Mouse (Mus musculus): ENCODE measurements around the gene Chm.
"Not testable (repeated sequence)": the region's sequence is repeated elsewhere in the genome, so short reads cannot be mapped to it uniquely, and the experiment has no call there.

Chm gene

DNA sequence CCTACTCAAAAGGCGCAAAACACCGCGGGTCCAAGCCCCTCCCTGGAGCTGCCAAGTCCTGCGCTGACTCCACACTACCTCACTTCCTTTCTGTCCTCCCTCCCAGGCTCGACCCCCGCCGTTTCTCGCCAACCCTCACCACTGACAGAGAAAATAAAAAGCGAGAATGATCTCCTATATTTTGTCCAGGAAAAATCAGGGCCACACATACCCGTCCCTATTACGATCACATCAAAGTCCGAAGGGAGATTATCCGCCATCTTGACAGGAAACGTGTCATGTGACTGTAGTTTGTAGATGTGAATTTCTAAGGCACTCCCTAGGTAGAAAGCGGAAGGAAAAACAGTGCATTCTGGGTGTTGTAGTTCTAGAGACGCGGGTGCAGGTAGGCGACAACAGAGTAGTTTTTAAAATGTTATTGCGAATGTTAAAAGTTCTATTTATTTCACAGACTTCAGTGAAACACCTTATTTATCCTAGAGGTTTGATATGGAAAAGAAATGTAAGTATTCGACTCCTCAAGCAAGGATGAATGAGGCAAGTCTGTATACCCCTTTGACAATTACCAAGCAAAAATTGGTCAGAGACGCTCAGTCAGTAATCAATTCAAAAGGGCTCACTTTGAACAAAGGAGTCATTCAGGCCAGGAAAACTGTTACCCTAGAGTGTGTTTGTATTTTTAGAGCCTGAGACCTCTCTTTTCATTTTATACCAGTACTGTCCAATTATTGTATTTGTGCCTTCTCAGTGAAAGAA, at the start of gene Chm:
Chm (minus strand) TSS at position 288 of the 756 bp plus-strand sequence.
- in situ Hi-C loops (cut with MboI; ENCODE audit: unreplicated experiment in 2 of 2), result no loop called here

DNA sequence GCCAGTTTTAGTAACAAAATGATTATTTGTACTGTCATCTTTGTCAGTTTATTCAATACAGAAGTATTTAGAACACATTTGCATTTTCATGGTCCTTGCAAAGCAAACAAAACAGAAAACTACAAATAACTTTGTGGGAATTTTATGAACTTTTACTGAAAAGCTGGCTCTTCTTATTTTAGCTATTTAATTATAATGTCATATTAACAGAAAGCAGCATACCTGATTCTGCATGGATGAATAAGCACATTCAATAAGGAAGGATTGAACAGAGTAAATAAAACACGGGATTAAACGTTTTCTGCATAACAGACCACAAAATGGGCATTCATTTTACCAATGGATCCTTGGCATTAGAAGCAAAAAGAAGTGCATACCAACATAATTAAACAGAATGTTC, 8.6 kb upstream of the Chm start:
- in situ Hi-C loops (cut with MboI; ENCODE audit: unreplicated experiment in 2 of 2), result no loop called here

DNA sequence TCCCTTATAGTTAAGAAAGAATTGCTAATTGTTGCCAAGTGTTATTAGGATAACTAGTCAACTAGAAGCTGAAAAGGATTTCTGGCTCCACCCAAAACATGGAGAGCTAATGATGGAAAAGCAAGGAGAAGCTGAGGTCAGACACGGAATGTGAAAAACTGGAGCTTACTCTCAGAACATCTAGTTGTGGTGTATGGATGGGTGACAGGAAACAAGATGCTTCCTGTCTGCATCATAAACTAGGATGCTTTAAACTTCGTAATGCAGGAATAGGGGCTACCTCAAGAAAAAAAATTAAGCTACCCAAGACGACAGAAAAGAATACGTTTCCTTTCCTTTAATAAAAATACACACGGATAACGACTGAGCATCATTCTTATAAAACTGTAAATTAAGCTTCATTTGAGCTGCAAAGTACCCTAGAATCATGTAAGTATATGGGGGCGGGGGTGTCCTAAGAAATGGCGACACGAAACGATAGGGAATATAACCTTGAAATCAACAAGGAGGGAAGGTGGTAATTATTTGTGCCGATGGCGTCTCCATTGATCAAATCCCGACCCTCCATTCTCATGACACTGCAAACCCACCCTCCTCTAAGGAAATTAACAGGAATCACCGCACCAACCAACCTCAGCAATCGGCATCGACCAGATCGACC, 618 bp downstream of the Chm start:
- in situ Hi-C loops (cut with MboI; ENCODE audit: unreplicated experiment in 2 of 2), result no loop called here

DNA sequence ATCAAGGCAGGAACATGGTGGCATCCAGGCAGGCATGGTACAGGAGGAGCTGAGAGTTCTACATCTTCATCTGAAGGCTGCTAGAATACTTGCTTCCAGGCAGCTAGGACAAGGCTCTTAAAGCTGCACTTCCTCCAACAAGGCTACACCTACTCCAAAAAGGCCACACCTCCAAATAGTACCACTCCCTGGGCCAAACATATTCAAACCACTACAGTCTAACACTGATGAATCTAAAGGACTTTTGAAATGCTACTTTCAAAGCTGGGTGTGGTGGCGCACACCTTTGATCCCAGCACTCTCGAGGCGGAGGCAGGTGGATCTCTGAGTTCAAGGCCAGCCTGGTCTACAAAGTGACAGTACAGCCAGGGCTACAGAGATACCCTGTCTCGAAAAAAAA, 4.5 kb downstream of the Chm start:
- in situ Hi-C loops (cut with MboI; ENCODE audit: unreplicated experiment in 2 of 2), result not testable (repeated sequence)

DNA sequence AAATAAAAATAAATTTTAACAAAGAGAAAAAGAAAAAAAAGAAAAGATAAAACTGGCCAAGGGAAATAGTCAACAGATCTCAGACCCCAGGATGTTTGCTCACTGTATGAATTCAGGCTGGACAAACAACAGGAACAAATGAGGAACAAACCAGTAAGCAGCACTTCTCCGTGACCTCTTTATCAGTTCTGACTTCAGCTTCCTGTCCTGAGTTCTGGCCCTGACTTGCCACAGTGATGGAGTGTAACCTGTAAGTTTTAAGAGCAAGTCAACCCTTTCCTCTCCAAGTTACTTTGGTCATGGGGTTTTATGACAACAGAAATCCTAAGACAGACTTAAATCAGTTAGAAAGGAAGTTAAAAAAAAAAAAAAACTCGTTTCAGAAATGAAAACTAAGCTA, 12.6 kb downstream of the Chm start:
- in situ Hi-C loops (cut with MboI; ENCODE audit: unreplicated experiment in 2 of 2), result no loop called here

DNA sequence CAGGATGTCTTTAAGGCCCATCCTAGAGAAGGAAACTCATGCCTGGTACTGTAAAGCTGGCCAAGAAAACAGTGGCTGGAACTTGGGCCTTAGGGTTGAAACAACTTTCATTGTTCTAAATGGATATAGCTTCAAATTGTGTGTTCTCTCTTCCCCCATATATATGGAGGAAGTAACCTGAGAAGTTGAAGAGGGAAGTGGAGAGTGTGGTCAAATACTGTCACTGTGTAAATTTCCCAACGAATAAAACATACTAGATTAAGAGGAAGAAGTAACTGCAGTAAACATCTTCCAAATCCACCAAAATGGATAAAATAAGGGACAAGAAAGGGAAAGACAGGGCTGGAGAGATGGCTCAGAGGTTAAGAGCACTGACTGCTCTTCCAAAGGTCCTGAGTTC, 13.0 kb downstream of the Chm start:
- in situ Hi-C loops (cut with MboI; ENCODE audit: unreplicated experiment in 2 of 2), result no loop called here

DNA sequence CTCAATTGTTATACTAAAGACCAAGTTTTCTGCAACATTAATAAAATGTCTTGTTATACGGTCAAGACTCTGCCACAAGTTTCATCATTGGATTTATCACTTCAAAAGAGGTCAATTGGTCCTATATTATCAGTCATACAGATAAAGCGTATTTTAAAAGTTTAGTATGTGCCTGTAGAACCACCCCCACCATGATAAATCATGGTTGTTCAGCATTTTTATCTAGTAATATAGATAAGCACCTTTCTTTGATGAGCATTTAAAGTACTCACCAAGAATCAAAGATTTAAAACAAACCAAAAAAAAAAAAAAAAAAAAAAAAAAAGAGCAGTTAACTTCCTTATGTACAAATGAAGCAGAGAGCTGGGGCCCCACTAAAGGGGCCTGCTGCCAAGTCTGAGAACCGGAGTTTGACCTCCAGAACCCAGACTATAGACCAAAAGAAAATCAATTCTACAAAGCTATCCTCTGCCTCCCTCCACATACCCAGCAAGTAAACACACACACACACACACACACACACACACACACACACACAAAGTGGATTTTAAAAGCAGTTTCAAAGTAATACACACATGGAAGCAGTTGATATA, 25.0 kb downstream of the Chm start:
- in situ Hi-C loops (cut with MboI; ENCODE audit: unreplicated experiment in 2 of 2), result no loop called here

DNA sequence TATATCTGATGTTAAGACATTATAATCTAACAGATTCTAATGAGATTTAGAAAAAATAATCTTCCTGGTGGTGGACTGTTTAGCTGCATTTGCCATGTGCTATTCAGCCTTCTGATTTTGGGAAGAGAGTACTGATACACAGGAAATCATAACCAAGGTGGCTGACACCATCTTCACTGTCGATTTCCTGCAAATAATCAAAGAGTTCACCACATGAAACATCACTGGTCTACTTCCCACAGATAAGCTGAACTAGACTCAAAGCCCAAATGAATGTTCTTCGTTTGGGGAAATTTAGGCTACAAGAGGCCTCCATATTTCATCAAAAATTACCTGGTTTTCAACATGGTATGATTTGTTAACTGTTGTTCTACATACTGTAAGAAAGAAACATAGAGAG, 101.1 kb downstream of the Chm start:
- in situ Hi-C loops (cut with MboI; ENCODE audit: unreplicated experiment in 2 of 2), result no loop called here

DNA sequence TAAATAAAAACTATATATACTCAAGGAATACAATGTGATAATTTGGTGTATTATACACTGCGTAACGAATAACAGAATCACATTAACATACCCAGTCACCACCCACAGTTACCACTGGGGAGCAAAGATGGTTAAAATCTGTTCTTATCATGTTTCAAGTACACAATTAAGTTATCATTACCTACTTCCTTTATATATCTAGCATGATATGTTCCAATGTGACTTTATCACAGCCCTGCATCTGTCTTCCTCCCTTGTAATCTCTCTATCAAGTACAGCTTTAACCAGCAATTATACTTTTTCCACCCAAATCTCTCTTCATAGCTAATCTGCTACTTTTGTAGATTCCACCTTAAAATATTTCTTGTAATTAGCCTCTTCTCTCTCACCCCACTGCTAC, 109.3 kb downstream of the Chm start:
- in situ Hi-C loops (cut with MboI; ENCODE audit: unreplicated experiment in 2 of 2), result no loop called here

DNA sequence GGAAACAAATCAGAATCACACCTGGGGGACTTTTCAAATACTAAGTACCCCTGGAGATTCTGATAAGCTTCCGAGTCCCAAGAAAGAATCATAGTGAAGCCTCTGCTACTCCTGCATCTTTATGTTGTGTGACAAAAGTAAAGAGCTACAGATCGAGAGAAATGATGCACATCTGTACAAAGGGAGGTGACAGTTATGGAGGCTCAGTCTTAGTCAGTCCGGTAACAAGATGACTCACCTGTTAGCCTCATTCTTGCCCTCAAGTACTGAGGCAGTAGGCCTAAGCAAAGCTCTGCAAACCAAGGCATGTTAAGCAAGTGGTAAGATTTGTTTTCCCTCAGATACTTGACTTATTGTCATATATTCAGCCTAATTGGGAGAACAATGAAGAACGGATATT, 110.5 kb downstream of the Chm start:
- in situ Hi-C loops (cut with MboI; ENCODE audit: unreplicated experiment in 2 of 2), result no loop called here

DNA sequence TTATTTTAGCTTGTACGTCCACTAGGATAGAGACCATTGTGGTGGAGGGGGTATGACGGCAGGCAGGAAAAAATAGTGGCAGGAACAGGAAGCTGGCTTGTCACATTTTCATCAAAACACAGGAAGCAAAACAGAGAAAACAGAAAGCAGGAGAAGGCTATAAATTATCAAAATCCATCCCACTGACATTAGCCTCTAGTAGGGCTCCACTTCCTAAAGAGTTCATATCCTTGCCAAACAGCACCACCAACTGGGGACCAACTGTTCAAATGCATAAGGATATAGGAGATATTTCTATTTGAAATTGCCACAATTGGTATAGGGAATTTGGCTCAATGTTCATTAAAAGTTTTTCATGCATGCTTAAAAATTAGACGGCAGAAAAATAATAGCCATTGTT, 181.7 kb downstream of the Chm start:
- in situ Hi-C loops (cut with MboI; ENCODE audit: unreplicated experiment in 2 of 2), result no loop called here

DNA sequence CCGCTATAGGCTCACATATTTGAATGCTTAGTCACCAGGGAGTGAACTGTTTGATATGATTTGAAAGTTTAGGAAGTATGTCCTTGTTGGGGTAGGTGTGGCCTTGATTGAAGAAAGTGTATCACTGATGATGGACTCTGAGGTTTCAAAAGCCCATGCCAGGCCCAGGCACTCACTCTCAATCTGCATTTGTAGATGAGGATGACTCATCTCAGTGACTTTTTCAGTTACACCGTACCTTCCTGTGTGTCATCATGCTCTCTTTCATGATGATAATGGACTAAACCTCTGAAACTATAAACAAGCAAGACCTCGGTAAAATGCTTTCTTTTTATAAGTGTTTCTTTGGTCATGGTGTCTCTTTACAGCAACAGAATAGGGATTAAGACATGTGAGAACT, 183.1 kb downstream of the Chm start:
- in situ Hi-C loops (cut with MboI; ENCODE audit: unreplicated experiment in 2 of 2), result no loop called here
